9 mouse cellular contexts compared by ENCODE assay signal in the genomic region with DNA sequence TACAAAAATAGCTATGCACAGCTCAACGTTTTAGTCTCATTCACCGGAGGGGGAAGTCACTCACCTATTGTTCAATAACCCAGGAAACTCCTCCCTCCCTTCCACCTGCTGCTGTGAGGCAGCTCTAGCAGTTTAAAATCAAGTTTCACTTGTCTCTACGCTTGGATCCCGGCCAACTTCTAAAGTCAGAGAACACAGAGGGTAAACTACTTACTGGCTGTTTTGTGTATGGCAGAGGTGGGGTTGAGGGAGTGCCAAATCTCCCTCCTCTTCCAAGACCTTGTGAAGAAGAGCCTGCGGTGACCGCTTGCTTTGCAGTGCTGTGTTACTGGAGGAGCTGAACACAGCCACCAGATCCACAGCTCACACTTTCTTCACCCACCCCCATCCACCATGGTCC. TPM values are rescaled to one million over a fixed set of nuclear protein-coding genes. Genes with fewer than 3 reads are reported as not detected.
A peak's percentile ranks its signal among the peaks of the same experiment; 100 is the strongest.
DNase-seq lines count a peak whose midpoint lies in the region; ATAC-seq and TF ChIP-seq lines count a peak whose summit lies in the region.
"Had no signal": no experiment of that assay in that cellular context is flagged by ENCODE, and none has a peak within 500 bp of the region (broad histone marks: within the 10 kb centered on the region; RNA-seq: fewer than 3 reads in every experiment).

No protein-coding gene starts in this region.

- no peak overlapping the region for H3K9ac ChIP-seq in heart, embryonic 16.5 days (ENCODE audit: low read length)
- no peak overlapping the region for H3K9ac ChIP-seq in hindbrain, embryonic 16.5 days (ENCODE audit: low read depth, low read length)
- H3K9ac ChIP-seq: liver, embryonic 13.5 days had no signal

- no peak for TF ChIP-seq CTCF in lung, adult 2 months (IDR thresholded peaks at IDR 0.05; ENCODE audit: insufficient read depth, low read length)

- ATAC-seq in heart, embryonic 16.5 days (replicated peaks; ENCODE audit: extremely low read depth, insufficient read depth, low FRiP score): peak; percentile 54; the same call in 1 of the 2 replicates
- no peak for ATAC-seq in hindbrain, embryonic 16.5 days

- H3K4me3 ChIP-seq in heart, embryonic 16.5 days (ENCODE audit: low read length): no peak overlapping the region
- H3K4me3 ChIP-seq in lung, adult 2 months (replicated peaks; ENCODE audit: extremely low read depth, low read depth, low read length): no peak overlapping the region
- H3K4me3 ChIP-seq in hindbrain, embryonic 16.5 days (ENCODE audit: low read length): no peak overlapping the region
- H3K4me3 ChIP-seq: liver, embryonic 13.5 days had no signal

- peaks cover 50% of the 10 kb centered on the region for H3K36me3 ChIP-seq in heart, embryonic 16.5 days (ENCODE audit: control insufficient read depth, insufficient read depth)
- H3K36me3 ChIP-seq in hindbrain, embryonic 16.5 days (ENCODE audit: control insufficient read depth, insufficient read depth, low read length): peaks cover 26% of the 10 kb centered on the region

- peaks cover 7% of the 10 kb centered on the region for H3K4me1 ChIP-seq in heart, embryonic 16.5 days (ENCODE audit: control insufficient read depth, insufficient read depth, low read length)
- peaks cover 4% of the 10 kb centered on the region; the same call in 1 of the 2 replicates for H3K4me1 ChIP-seq in lung, adult 2 months (ENCODE audit: control insufficient read depth, insufficient read depth, low read length)
- no peaks in the 10 kb centered on the region for H3K4me1 ChIP-seq in hindbrain, embryonic 16.5 days (ENCODE audit: control insufficient read depth, insufficient read depth, low read depth, low read length)
- H3K4me1 ChIP-seq: liver, embryonic 13.5 days had no signal

- TF ChIP-seq POLR2A in lung, adult 2 months (IDR thresholded peaks at IDR 0.05; ENCODE audit: borderline replicate concordance, extremely low read depth, low read depth, low read length): no peak

- H3K9me3 ChIP-seq in heart, embryonic 16.5 days (replicated peaks; ENCODE audit: control insufficient read depth, low read length): no peaks in the 10 kb centered on the region
- H3K9me3 ChIP-seq in hindbrain, embryonic 16.5 days (ENCODE audit: control insufficient read depth, low read length): no peaks in the 10 kb centered on the region
- H3K9me3 ChIP-seq: liver, embryonic 13.5 days had no signal

- no peak overlapping the region for H3K4me2 ChIP-seq in heart, embryonic 16.5 days (ENCODE audit: low read depth, low read length)
- no peak overlapping the region for H3K4me2 ChIP-seq in hindbrain, embryonic 16.5 days (ENCODE audit: low read length)
- H3K4me2 ChIP-seq: liver, embryonic 13.5 days had no signal

- DNase-seq in adrenal gland, postnatal 14 days: peak; percentile 24
- no peak for DNase-seq in adrenal gland, adult 18-20 months (ENCODE audit: low spot score in 2 of 2)
- peak; percentile 56 for DNase-seq in CD4-positive helper T cell, adult 2 months (ENCODE audit: low read depth, low spot score)
- peak; percentile 25 for DNase-seq in lung, adult 2 months
- DNase-seq in left cerebral cortex, adult 8-10 months (ENCODE audit: low spot score in 2 of 2): no peak
- no peak for DNase-seq in left cerebral cortex, adult 9 months (ENCODE audit: low spot score in 2 of 2)
- DNase-seq: liver, embryonic 13.5 days had no signal

- H3K27ac ChIP-seq in heart, embryonic 16.5 days (ENCODE audit: low read length): peak overlapping the region; percentile 54
- H3K27ac ChIP-seq in hindbrain, embryonic 16.5 days (ENCODE audit: low read depth, low read length): no peak overlapping the region
- H3K27ac ChIP-seq: liver, embryonic 13.5 days had no signal

- 53% methylated on average over 6 of the region's 6 CpGs for WGBS in heart, embryonic 16.5 days
- WGBS in lung, adult 2 months: 26% methylated on average over 6 of the region's 6 CpGs
- 59% methylated on average over 6 of the region's 6 CpGs for WGBS in hindbrain, embryonic 16.5 days

- H3K27me3 ChIP-seq in heart, embryonic 16.5 days (ENCODE audit: control insufficient read depth, insufficient read depth, low read length): no peaks in the 10 kb centered on the region
- H3K27me3 ChIP-seq in hindbrain, embryonic 16.5 days (replicated peaks; ENCODE audit: control insufficient read depth, insufficient read depth, low read length): no peaks in the 10 kb centered on the region
- H3K27me3 ChIP-seq: liver, embryonic 13.5 days had no signal

RNA-seq across cellular contexts. Expression of gene Gabpa, which starts 9.7 kb away (rescaled TPM):
- total RNA-seq in adrenal gland, postnatal 14 days (2021): 55.0 and 59.0 TPM in 2 replicates
- 10 to 100 TPM; 32.9 to 34.3 TPM for total RNA-seq in adrenal gland, adult 18-20 months (2021)
- 33.5 and 35.7 TPM in 2 replicates for polyA plus RNA-seq in heart, embryonic 16.5 days (2015; fragmentation: Nextera tagmentation; extraction: Ambion mirVana)
- polyA plus RNA-seq in lung, adult 2 months (2012; rRNA removed): 5.2 and 10.7 TPM in 2 replicates
- total RNA-seq in left cerebral cortex, adult 8-10 months (2022): 10 to 100 TPM; 17.1 to 20.5 (median 19.1) TPM
- polyA plus RNA-seq in hindbrain, embryonic 16.5 days (2015; fragmentation: Nextera tagmentation; extraction: Ambion mirVana): 15.1 and 18.2 TPM in 2 replicates

RNA-seq across cellular contexts. Expression of gene Atp5j, which starts 10.4 kb away (rescaled TPM):
- total RNA-seq in adrenal gland, postnatal 14 days (2021): 415 and 429 TPM in 2 replicates
- 100 to 1,000 TPM; 410 to 505 TPM for total RNA-seq in adrenal gland, adult 18-20 months (2021)
- 1,680 and 1,769 TPM in 2 replicates for polyA plus RNA-seq in heart, embryonic 16.5 days (2015; fragmentation: Nextera tagmentation; extraction: Ambion mirVana)
- polyA plus RNA-seq in lung, adult 2 months (2012; rRNA removed): 117 and 167 TPM in 2 replicates
- 100 to 1,000 TPM; 299 to 394 (median 366) TPM for total RNA-seq in left cerebral cortex, adult 8-10 months (2022)
- polyA plus RNA-seq in hindbrain, embryonic 16.5 days (2015; fragmentation: Nextera tagmentation; extraction: Ambion mirVana): 739 and 807 TPM in 2 replicates

RNA-seq across cellular contexts. Expression of gene Jam2, which starts 51.1 kb away (rescaled TPM):
- total RNA-seq in adrenal gland, postnatal 14 days (2021): 21.2 and 24.2 TPM in 2 replicates
- 10 to 100 TPM; 10.6 to 13.9 TPM for total RNA-seq in adrenal gland, adult 18-20 months (2021)
- 8.5 and 9.8 TPM in 2 replicates for polyA plus RNA-seq in heart, embryonic 16.5 days (2015; fragmentation: Nextera tagmentation; extraction: Ambion mirVana)
- polyA plus RNA-seq in lung, adult 2 months (2012; rRNA removed): 13.4 and 16.6 TPM in 2 replicates
- 10 to 100 TPM; 23.0 to 27.8 (median 25.2) TPM for total RNA-seq in left cerebral cortex, adult 8-10 months (2022)
- 22.2 and 25.7 TPM in 2 replicates for polyA plus RNA-seq in hindbrain, embryonic 16.5 days (2015; fragmentation: Nextera tagmentation; extraction: Ambion mirVana)

Comparison
In these comparisons a context has a peak if more than half of its experiments do, and no peak if none do; other contexts are left out.
1. DNase-seq: peak in adrenal gland, postnatal 14 days (single experiment), CD4-positive helper T cell, adult 2 months (single experiment) and lung, adult 2 months (single experiment); none in adrenal gland, adult 18-20 months (0 of 2), left cerebral cortex, adult 8-10 months (0 of 2) and left cerebral cortex, adult 9 months (0 of 2).